ENCODE assay signal across 7 mouse cellular contexts in genomic region chr15:100495102-100495501, GRCm38 (mm10). TPM values are rescaled to one million over a fixed set of nuclear protein-coding genes. Genes with fewer than 3 reads are reported as not detected.
A peak's percentile ranks its signal among the peaks of the same experiment; 100 is the strongest.
DNase-seq lines count a peak whose midpoint lies in the region; ATAC-seq lines count a peak whose summit lies in the region.

Gene Csrnp2 (minus strand): TSS chr15:100495488.

- H3K27me3 ChIP-seq in limb, embryonic 10.5 days (ENCODE audit: low read depth, poor library complexity, severe bottlenecking) = no peaks in the 10 kb centered on the region
- no peaks in the 10 kb centered on the region for H3K27me3 ChIP-seq in midbrain, embryonic 13.5 days

- no peaks in the 10 kb centered on the region for H3K36me3 ChIP-seq in limb, embryonic 10.5 days
- 0 out of 2 replicates have a peak, but pooled peaks cover 4% of the 10 kb centered on the region for H3K36me3 ChIP-seq in midbrain, embryonic 13.5 days

- H3K9ac ChIP-seq in midbrain, embryonic 13.5 days (replicated peaks) = peak within 1 kb of the TSS; percentile 97

- peaks cover 31% of the 10 kb centered on the region for H3K4me1 ChIP-seq in limb, embryonic 10.5 days
- peaks cover 41% of the 10 kb centered on the region for H3K4me1 ChIP-seq in midbrain, embryonic 13.5 days (replicated peaks)

- H3K9me3 ChIP-seq in limb, embryonic 10.5 days (replicated peaks) = no peaks in the 10 kb centered on the region
- H3K9me3 ChIP-seq in midbrain, embryonic 13.5 days = no peaks in the 10 kb centered on the region

- whole genome bisulfite sequencing in limb, embryonic 10.5 days = under 1% methylated on average over 40 of the region's 40 CpGs
- under 1% methylated on average over 40 of the region's 40 CpGs for WGBS in midbrain, embryonic 13.5 days

- peak; percentile 95 for ATAC-seq in granulocyte monocyte progenitor cell, adult 5-6 weeks (replicated peaks; ENCODE audit: poor library complexity, severe bottlenecking)
- peak; percentile 99 for ATAC-seq in midbrain, embryonic 13.5 days

- H3K4me2 ChIP-seq in midbrain, embryonic 13.5 days (replicated peaks) = peak within 1 kb of the TSS; percentile 77

- H3K4me3 ChIP-seq in limb, embryonic 10.5 days = peak within 1 kb of the TSS; percentile 95
- peak within 1 kb of the TSS; percentile 85 for H3K4me3 ChIP-seq in midbrain, embryonic 13.5 days (replicated peaks)

- peak within 1 kb of the TSS; percentile 98 for H3K27ac ChIP-seq in limb, embryonic 10.5 days
- H3K27ac ChIP-seq in midbrain, embryonic 13.5 days = peak within 1 kb of the TSS; percentile 99

- DNase-seq in adrenal gland, adult 8-10 months = peak; percentile 86
- peak; percentile 97 for DNase-seq in embryo, embryonic 9.5 days (ENCODE audit: extremely low spot score)
- peak; percentile 86 for DNase-seq in kidney, adult 11 months
- DNase-seq in limb, embryonic 10.5 days (ENCODE audit: low spot score) = peak; percentile 99
- peak; percentile 71 for DNase-seq in spleen, adult 12 weeks (ENCODE audit: low spot score)

RNA-seq across cellular contexts. Expression of gene Csrnp2, which starts in this region (rescaled TPM):
- 1 to 10 TPM; 5.7 to 8.5 (median 6.7) TPM for total RNA-seq in adrenal gland, adult 8-10 months (2022)
- 1.1 and 2.5 TPM in 2 replicates for total RNA-seq in granulocyte monocyte progenitor cell, adult 5-6 weeks (2014; fragmentation: Nextera tagmentation)
- total RNA-seq in granulocyte monocyte progenitor cell, adult 5-6 weeks (2017) = 1.6 and 2.0 TPM in 2 replicates
- polyA plus RNA-seq in limb, embryonic 10.5 days (2016; fragmentation: Nextera tagmentation; extraction: Ambion mirVana) = 24.8 and 28.2 TPM in 2 replicates
- polyA plus RNA-seq in midbrain, embryonic 13.5 days (2015; fragmentation: Nextera tagmentation; extraction: Ambion mirVana) = 44.7 and 45.7 TPM in 2 replicates

Comparison
In these comparisons a context has a peak if more than half of its experiments do, and no peak if none do; other contexts are left out.
1. Peak in every context shown above with its lines: DNase-seq, ATAC-seq, H3K4me3 ChIP-seq and H3K27ac ChIP-seq.